Mouse (Mus musculus) layer of hippocampus, adult 11-12 months (tissue): ENCODE measurements at regions not wholly inside any gene's neighbourhood (a gene's known extent, or its start where the extent isn't known, plus 50 kb on each side); places are given as distances from the start of the nearest gene placed in this dataset.

Experiments used
- DNase-seq: peaks from one replicate; pipeline ENCODE4 v3.0.0; 2022; ENCODE audit warnings: low spot score

DNA sequence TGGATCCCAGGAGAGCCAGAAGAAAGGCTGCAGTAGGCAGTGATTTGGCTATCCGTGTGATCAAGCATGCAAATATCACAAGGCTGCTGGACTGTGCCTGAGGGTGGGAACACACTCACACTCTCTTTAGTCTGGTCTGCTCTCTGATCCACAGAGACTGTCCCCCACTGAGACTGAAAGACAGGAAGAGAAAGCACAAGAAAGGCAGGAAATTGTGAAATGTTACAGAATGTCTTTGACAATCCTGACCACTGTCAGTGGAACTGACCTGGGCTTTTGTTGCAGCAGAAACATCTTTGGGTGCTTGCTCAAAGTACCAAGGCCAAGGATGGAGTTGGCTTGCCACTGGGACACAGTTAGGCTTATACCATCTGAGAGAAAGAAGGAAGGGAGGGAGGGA lies 52.3 kb upstream of the Gpd2 start:
- no peak for DNase-seq

- peak; percentile 12 for DNase-seq
Measured at GRCm38 (mm10) chr2:57183108-57183507, 54.3 kb upstream of the Gpd2 start.

- DNase-seq: peak; percentile 96
Measured at GRCm38 (mm10) chr2:57181692-57182541, 55.5 kb upstream of the Gpd2 start.

DNA sequence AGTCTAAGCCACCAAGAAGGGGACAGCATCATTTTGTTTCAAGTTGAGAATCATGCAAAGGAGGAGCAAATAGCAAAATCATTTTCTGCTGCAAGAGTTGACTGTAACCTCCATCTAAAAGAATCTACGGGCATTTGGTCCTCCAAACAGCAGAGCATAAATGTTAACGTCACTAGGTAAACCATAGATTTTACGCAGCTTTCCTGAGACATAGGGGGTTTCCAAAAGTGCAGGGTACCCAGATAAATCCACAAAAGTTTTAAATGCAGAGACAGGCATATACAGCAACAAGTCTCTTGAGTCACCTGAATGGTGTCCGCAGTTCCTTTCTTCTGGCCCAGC lies 56.1 kb upstream of the Gpd2 start:
- no peak for DNase-seq

- DNase-seq: no peak
Measured at GRCm38 (mm10) chr2:57178056-57178455, 54.3 kb upstream of the Nr4a2 start.

DNA sequence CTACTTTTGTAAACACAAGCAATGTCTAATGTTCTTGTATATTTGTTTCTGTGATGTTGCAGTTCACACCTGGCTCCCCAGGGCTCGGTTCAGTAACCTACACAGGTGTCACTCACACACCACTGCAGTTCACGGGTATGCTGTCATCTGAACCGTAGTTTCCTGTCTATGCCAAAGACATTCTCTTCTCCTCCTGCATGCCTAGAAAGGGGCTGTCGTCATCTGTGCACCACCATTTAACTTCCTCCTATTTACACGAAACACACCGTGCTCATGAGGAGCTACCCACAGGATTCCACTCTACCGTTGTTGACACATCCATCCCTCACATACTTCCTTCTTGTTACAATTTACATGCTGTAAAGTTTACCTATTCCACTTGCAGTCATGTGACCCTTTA lies 52.7 kb upstream of the Nr4a2 start:
- no peak for DNase-seq

GRCm38 (mm10) chr2:57175219-57175618 lies 51.4 kb upstream of the Nr4a2 start:
- no peak for DNase-seq
